Mouse (Mus musculus) heart, adult 18-20 months (tissue): ENCODE measurements around the gene Gtpbp6. TPM values are rescaled to one million over a fixed set of nuclear protein-coding genes. Genes with fewer than 3 reads are reported as not detected.
"Not testable (repeated sequence)": the region's sequence is repeated elsewhere in the genome, so short reads cannot be mapped to it uniquely, and the experiment has no call there.

Source experiments
- DNase-seq, 2 experiments: peaks; one replicate each; pipeline ENCODE4 v3.0.0; 2021 to 2022; ENCODE audit warnings: mixed read lengths in 1 of 2
- long read RNA-seq, 2 experiments: library from polyadenylated mRNA; stranded (forward); transcript quantifications; one replicate each; pipeline ENCODE4 v2.0.0; 2021
- total RNA-seq, 2 experiments: library from RNA; stranded (reverse); gene quantifications; 2 replicates each; pipeline ENCODE4 v1.2.3; 2021

Gene Gtpbp6
- 10 to 100 TPM; 24.8 to 31.3 TPM for total RNA-seq
- long read RNA-seq, experiment 1, transcript Gtpbp6-201 (10 exons, 1,617 nt): major isoform, 24 of 29 reads
- long read RNA-seq, experiment 1, partial matches to known transcripts: 2 of 29 reads
- long read RNA-seq, experiment 1, other reads (novel, unspliced or antisense): 3 of 29 reads
- long read RNA-seq, experiment 2, transcript Gtpbp6-201 (10 exons, 1,617 nt): major isoform, 10 of 17 reads
- long read RNA-seq, experiment 2, partial matches to known transcripts: 2 of 17 reads
- long read RNA-seq, experiment 2, other reads (novel, unspliced or antisense): 3 of 17 reads

GRCm38 (mm10) chr5:110107581-110108304 is at the start of gene Gtpbp6:
Gene Gtpbp6 (minus strand): TSS chr5:110108197.
- DNase-seq: peak; percentile 96 to 98

GRCm38 (mm10) chr5:110143007-110143406 is 35.0 kb upstream of the Gtpbp6 start:
- peak in 1 of 2 experiments; percentile 22 for DNase-seq

GRCm38 (mm10) chr5:110142309-110142708 is 34.3 kb upstream of the Gtpbp6 start:
- DNase-seq: peak; percentile 17 to 33

- no peak for DNase-seq
Observed at GRCm38 (mm10) chr5:110140424-110140823, 32.4 kb upstream of the Gtpbp6 start.

GRCm38 (mm10) chr5:110139325-110139724 is 31.3 kb upstream of the Gtpbp6 start:
- DNase-seq: no peak

- no peak for DNase-seq
Observed at GRCm38 (mm10) chr5:110137816-110138215, 29.8 kb upstream of the Gtpbp6 start.

GRCm38 (mm10) chr5:110136087-110136464 is 28.1 kb upstream of the Gtpbp6 start:
- DNase-seq: no peak

- peak; percentile 99 for DNase-seq
Observed at GRCm38 (mm10) chr5:110135293-110136086, 27.5 kb upstream of the Gtpbp6 start, which contains the start of gene Chfr. Gene Chfr (plus strand): TSS chr5:110135842.

- DNase-seq: not testable (repeated sequence)
Observed at GRCm38 (mm10) chr5:110122380-110122779, 14.4 kb upstream of the Gtpbp6 start.

GRCm38 (mm10) chr5:110109991-110110441 is 2.0 kb upstream of the Gtpbp6 start, which contains the start of gene Zfp605:
Gene Zfp605 (plus strand): TSS chr5:110110092.
- peak; percentile 91 to 95 for DNase-seq

GRCm38 (mm10) chr5:110108305-110108628 is 270 bp upstream of the Gtpbp6 start:
- DNase-seq: no peak

GRCm38 (mm10) chr5:110106901-110107564 is 964 bp downstream of the Gtpbp6 start:
- DNase-seq: peak in 1 of 2 experiments; percentile 23

- peak in 1 of 2 experiments; percentile 17 for DNase-seq
Observed at GRCm38 (mm10) chr5:110106140-110106871, 1.7 kb downstream of the Gtpbp6 start.

- no peak for DNase-seq
Observed at GRCm38 (mm10) chr5:110104616-110105380, 3.2 kb downstream of the Gtpbp6 start.

- DNase-seq: no peak
Observed at GRCm38 (mm10) chr5:110103901-110104615, 3.9 kb downstream of the Gtpbp6 start.

- DNase-seq: no peak
Observed at GRCm38 (mm10) chr5:110102853-110103625, 5.0 kb downstream of the Gtpbp6 start.

- peak in 1 of 2 experiments; percentile 8 for DNase-seq
Observed at GRCm38 (mm10) chr5:110102429-110102828, 5.6 kb downstream of the Gtpbp6 start.

- peak in 1 of 2 experiments; percentile 22 for DNase-seq
Observed at GRCm38 (mm10) chr5:110101716-110102347, 6.2 kb downstream of the Gtpbp6 start.
